Mouse (Mus musculus) midbrain, embryonic 15.5 days (tissue): ENCODE measurements at regions not wholly inside any gene's neighbourhood (a gene's known extent, or its start where the extent isn't known, plus 50 kb on each side); places are given as distances from the start of the nearest gene placed in this dataset.

ENCODE experiments used
- ATAC-seq: fragments of 200-750 bp; cut with Nextera tagmentation; replicated peaks from 2 replicates; pipeline ENCODE4 v1.8.0; 2017; ENCODE audit warnings: moderate TSS enrichment
- H3K27ac ChIP-seq: fragments of 300-500 bp; sonication (generic); 2 replicates; pipeline ENCODE4 v1.5.1; 2015; ENCODE audit warnings: mild to moderate bottlenecking, inconsistent platforms
- H3K27me3 ChIP-seq: fragments of 300-500 bp; sonication (generic); replicated peaks from 2 replicates; pipeline ENCODE4 v1.6.1; 2015; ENCODE audit warnings: inconsistent platforms
- H3K36me3 ChIP-seq: fragments of 300-500 bp; sonication (generic); replicated peaks from 2 replicates; pipeline ENCODE4 v1.6.1; 2015; ENCODE audit warnings: inconsistent platforms
- H3K4me1 ChIP-seq: fragments of 300-500 bp; sonication (generic); 2 replicates; pipeline ENCODE4 v1.6.1; 2015; ENCODE audit warnings: inconsistent platforms
- H3K4me2 ChIP-seq: fragments of 300-500 bp; sonication (generic); 2 replicates; pipeline ENCODE4 v1.6.1; 2015; ENCODE audit warnings: inconsistent platforms, mild to moderate bottlenecking, moderate library complexity
- H3K4me3 ChIP-seq: fragments of 300-500 bp; sonication (generic); 2 replicates; pipeline ENCODE4 v1.5.1; 2015; ENCODE audit warnings: mild to moderate bottlenecking, inconsistent platforms
- H3K9ac ChIP-seq: fragments of 300-500 bp; sonication (generic); 2 replicates; pipeline ENCODE4 v1.6.1; 2015; ENCODE audit warnings: mild to moderate bottlenecking, inconsistent platforms
- H3K9me3 ChIP-seq: fragments of 300-500 bp; sonication (generic); 2 replicates; pipeline ENCODE4 v1.6.1; 2016; ENCODE audit warnings: inconsistent platforms
- WGBS: fragments of 180-500 bp; shearing (Covaris S2); methylation state at CpG from one replicate; pipeline ENCODE4 v1.1.7; 2015; ENCODE audit warnings: mixed read lengths; 5-methylcytosine and 5-hydroxymethylcytosine counted together

- WGBS = 85% methylated on average over 2 of the region's 2 CpGs
- no peak overlapping the region for H3K4me3 ChIP-seq
- ATAC-seq = no peak
- no peak overlapping the region for H3K9ac ChIP-seq
- no peaks in the 10 kb centered on the region for H3K4me1 ChIP-seq
- H3K9me3 ChIP-seq = no peaks in the 10 kb centered on the region
- H3K36me3 ChIP-seq = no peaks in the 10 kb centered on the region
- H3K27me3 ChIP-seq = no peaks in the 10 kb centered on the region
- no peak overlapping the region for H3K27ac ChIP-seq
- H3K4me2 ChIP-seq = no peak overlapping the region
Measured at GRCm38 (mm10) chr8:113250264-113250663, 385.1 kb upstream of the Mon1b start.

GRCm38 (mm10) chr8:113254076-113254475 lies 381.3 kb upstream of the Mon1b start:
- 87% methylated on average over 5 of the region's 5 CpGs for WGBS
- Histone ChIP-seq H3K9ac (no peak overlapping the region), H3K36me3 (no peaks in the 10 kb centered on the region), H3K27me3 (no peaks in the 10 kb centered on the region), H3K27ac (no peak overlapping the region), H3K4me3 (no peak overlapping the region), H3K4me2 (no peak overlapping the region), H3K9me3 (no peaks in the 10 kb centered on the region), H3K4me1 (no peaks in the 10 kb centered on the region)
- no peak for ATAC-seq

DNA sequence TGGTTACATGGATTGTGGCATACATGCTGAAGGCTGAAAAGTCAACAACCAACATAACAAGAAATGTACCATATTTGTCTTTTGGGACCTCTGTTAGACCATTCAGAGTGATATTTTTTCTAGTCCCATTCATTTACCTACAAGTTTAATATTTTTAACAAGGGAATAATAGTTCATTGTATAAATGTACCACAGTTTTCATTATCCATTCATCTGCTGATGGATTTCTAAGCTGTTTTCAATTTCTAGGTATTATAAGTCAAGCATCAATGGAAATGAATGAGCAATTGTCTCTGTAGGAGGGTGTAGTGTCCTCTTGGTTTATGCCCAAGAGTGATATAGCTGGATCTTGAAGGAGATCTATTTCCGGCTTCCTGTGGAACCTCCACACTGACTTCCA lies 375.9 kb upstream of the Mon1b start:
- Histone ChIP-seq H3K9me3 (no peaks in the 10 kb centered on the region), H3K4me3 (no peak overlapping the region), H3K27ac (no peak overlapping the region), H3K9ac (no peak overlapping the region), H3K4me1 (no peaks in the 10 kb centered on the region), H3K27me3 (no peaks in the 10 kb centered on the region), H3K4me2 (no peak overlapping the region), H3K36me3 (no peaks in the 10 kb centered on the region)
- no peak for ATAC-seq
- WGBS = 84% methylated on average over 1 of the region's 1 CpGs

- Histone ChIP-seq H3K36me3 (no peaks in the 10 kb centered on the region), H3K4me2 (no peak overlapping the region), H3K4me3 (no peak overlapping the region), H3K9ac (no peak overlapping the region), H3K4me1 (no peaks in the 10 kb centered on the region), H3K27me3 (no peaks in the 10 kb centered on the region), H3K9me3 (no peaks in the 10 kb centered on the region), H3K27ac (no peak overlapping the region)
- ATAC-seq = no peak
- 51% methylated on average over 3 of the region's 3 CpGs for WGBS
Measured at GRCm38 (mm10) chr8:113263296-113263695, 372.1 kb upstream of the Mon1b start.

DNA sequence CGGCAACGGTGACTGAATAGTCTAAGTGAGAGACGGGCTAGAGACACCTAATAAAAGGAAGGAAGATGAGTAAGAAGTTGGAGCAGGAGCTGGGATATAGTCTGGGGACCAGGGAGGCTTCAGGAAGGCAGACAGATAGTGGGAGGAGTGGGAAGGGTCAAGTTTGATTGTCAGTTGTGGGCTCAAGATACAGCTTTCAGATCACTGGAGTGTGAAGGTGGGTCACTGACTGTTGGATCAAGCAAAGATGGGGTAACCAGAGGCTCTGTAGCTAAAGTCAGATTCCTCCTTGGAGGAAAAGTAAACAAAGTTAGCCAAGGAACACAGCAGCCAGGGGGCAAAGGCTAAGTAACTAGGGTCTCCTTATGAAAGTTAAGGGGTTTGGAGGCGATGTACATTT lies 364.1 kb upstream of the Mon1b start:
- no peak overlapping the region for H3K4me3 ChIP-seq
- no peak overlapping the region for H3K9ac ChIP-seq
- no peak overlapping the region for H3K27ac ChIP-seq
- no peak for ATAC-seq
- H3K36me3 ChIP-seq = no peaks in the 10 kb centered on the region
- WGBS = 95% methylated on average over 4 of the region's 4 CpGs
- H3K27me3 ChIP-seq = no peaks in the 10 kb centered on the region
- H3K4me2 ChIP-seq = no peak overlapping the region
- no peaks in the 10 kb centered on the region for H3K4me1 ChIP-seq
- H3K9me3 ChIP-seq = no peaks in the 10 kb centered on the region

DNA sequence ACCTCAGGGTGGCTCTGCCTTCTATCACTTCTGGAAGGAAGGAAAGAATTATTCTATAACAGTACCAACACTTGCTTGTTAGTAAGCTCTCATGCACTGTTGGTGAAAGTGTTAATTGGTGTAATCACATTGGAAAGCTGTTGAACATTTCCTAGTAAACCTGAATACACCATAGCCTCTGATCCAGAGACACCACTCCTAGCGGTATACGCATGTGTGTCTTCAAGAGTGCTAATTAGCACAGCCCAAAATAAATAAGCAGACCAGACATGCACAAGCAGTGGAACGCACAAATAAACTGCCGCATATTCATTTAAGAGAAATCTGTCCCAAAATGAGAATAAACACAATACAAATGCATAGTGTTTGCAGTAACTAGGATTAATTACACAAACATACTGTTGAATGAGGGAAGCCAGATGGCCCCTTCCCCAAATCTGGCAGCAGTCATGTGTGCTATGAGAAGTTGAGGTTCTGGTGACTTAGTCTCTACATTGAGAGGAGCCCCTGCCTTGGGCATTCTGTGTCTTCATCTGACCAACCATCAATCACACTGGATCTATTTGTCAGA lies 335.0 kb upstream of the Mon1b start:
- no peaks in the 10 kb centered on the region for H3K36me3 ChIP-seq
- WGBS = 80% methylated on average over 4 of the region's 4 CpGs

DNA sequence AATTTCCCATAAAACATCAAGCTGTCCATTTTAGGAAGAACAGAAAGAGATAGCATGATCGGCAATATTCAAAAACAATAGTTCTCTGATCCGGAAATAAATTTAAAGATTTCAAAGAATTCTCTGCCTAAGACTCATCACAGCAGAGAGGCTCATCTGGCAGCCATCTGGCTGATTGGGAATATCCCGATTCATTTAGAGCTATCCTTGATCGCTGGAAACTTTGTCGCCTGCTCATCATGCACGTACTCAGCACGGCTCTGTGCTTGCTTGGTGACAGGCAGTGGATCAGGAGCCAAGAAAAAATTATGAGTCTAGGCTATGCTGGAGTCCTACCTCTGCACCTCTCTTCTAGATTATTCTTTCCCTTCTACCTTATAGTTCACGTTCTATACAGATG lies 332.0 kb upstream of the Mon1b start:
- no peak overlapping the region for H3K9ac ChIP-seq
- no peak overlapping the region for H3K4me2 ChIP-seq
- no peak for ATAC-seq
- H3K4me1 ChIP-seq = no peaks in the 10 kb centered on the region
- no peaks in the 10 kb centered on the region for H3K9me3 ChIP-seq
- no peak overlapping the region for H3K4me3 ChIP-seq
- H3K27me3 ChIP-seq = no peaks in the 10 kb centered on the region
- WGBS = 64% methylated on average over 8 of the region's 8 CpGs
- H3K36me3 ChIP-seq = no peaks in the 10 kb centered on the region
- H3K27ac ChIP-seq = no peak overlapping the region

More for the DNA sequence above, 335.0 kb upstream of the Mon1b start:
- H3K4me1 ChIP-seq = no peaks in the 10 kb centered on the region
- no peak for ATAC-seq
- no peak overlapping the region for H3K4me3 ChIP-seq
- no peaks in the 10 kb centered on the region for H3K27me3 ChIP-seq
- H3K4me2 ChIP-seq = no peak overlapping the region
- H3K9me3 ChIP-seq = no peaks in the 10 kb centered on the region
- H3K9ac ChIP-seq = no peak overlapping the region
- no peak overlapping the region for H3K27ac ChIP-seq

DNA sequence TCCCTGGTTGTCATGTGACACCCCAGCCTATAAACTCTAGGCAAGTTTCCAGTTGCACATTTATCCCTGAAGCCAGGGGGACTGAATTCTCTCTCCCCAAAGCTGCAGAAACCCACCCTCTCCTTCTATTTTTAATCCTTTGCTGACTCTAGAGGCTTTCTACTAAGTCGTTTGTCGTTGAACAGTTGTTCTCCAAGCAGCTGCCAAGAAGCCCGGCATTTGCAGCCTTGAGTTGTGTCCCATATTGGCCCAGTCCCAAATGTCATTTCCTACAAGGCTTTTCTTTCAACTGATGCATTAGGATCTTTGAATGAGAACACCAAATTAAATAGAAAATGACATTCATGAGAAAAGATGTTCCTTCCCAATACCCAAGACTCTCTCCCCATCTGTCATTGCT lies 318.2 kb upstream of the Mon1b start:
- H3K4me3 ChIP-seq = no peak overlapping the region
- H3K36me3 ChIP-seq = no peaks in the 10 kb centered on the region
- no peak for ATAC-seq
- H3K4me1 ChIP-seq = no peaks in the 10 kb centered on the region
- no peak overlapping the region for H3K9ac ChIP-seq
- no peak overlapping the region for H3K4me2 ChIP-seq
- no peaks in the 10 kb centered on the region for H3K27me3 ChIP-seq
- no peaks in the 10 kb centered on the region for H3K9me3 ChIP-seq
- H3K27ac ChIP-seq = no peak overlapping the region
- WGBS = 39% methylated on average over 3 of the region's 3 CpGs

GRCm38 (mm10) chr8:113331576-113331975 lies 303.8 kb upstream of the Mon1b start:
- H3K4me2 ChIP-seq = no peak overlapping the region
- H3K4me3 ChIP-seq = no peak overlapping the region
- H3K9me3 ChIP-seq = no peaks in the 10 kb centered on the region
- H3K27me3 ChIP-seq = no peaks in the 10 kb centered on the region
- H3K36me3 ChIP-seq = no peaks in the 10 kb centered on the region
- no peak overlapping the region for H3K27ac ChIP-seq
- H3K9ac ChIP-seq = no peak overlapping the region
- no peaks in the 10 kb centered on the region for H3K4me1 ChIP-seq
- ATAC-seq = no peak
- WGBS = 60% methylated on average over 6 of the region's 6 CpGs

DNA sequence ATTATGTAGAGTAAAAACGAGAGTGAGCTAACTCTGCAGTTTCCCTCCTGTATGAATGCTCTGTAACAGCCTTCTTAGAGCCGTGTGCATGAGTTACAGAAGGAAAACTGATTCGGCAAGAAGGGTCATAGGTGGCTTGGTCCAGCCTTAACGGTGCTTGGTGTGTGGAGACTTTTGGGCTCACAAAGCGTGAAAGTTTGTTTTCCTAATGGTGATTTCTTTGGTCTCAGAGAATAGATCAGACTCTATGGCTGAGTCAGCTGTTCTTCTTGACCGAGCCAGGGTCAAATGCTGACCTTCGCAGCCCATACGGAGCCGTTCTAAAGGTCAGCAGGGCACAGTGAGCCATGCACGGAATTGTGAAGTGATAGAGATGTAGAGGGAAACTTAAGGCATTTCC lies 294.1 kb upstream of the Mon1b start:
- no peak overlapping the region for H3K4me3 ChIP-seq
- no peak for ATAC-seq
- no peak overlapping the region for H3K9ac ChIP-seq
- 42% methylated on average over 10 of the region's 10 CpGs for WGBS
- H3K9me3 ChIP-seq = no peaks in the 10 kb centered on the region
- no peaks in the 10 kb centered on the region for H3K36me3 ChIP-seq
- H3K27ac ChIP-seq = no peak overlapping the region
- H3K4me1 ChIP-seq = no peaks in the 10 kb centered on the region
- H3K4me2 ChIP-seq = no peak overlapping the region
- H3K27me3 ChIP-seq = no peaks in the 10 kb centered on the region

DNA sequence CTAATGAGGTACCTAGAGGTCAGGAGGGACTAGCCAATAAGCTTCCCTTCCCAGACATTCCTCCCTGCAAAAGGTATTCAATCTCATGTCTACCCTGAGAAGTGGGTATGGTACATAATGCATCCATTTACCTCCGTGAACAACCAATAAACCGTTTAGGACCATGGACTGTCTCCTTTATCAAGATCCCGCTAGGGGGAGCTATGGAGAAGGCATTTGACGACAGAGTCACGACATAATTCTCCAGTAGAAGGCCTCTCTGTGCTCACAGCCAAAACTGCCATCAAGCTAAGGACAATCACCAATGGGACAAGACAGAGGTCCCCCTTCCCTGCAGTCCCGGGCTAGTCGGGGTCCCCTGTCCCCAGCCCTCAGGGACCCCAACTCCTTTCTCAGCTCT lies 273.5 kb upstream of the Mon1b start:
- no peak overlapping the region for H3K9ac ChIP-seq
- no peak overlapping the region for H3K4me3 ChIP-seq
- no peak overlapping the region for H3K4me2 ChIP-seq
- H3K27me3 ChIP-seq = no peaks in the 10 kb centered on the region
- H3K36me3 ChIP-seq = no peaks in the 10 kb centered on the region
- WGBS = 60% methylated on average over 7 of the region's 7 CpGs
- H3K27ac ChIP-seq = no peak overlapping the region
- ATAC-seq = no peak
- no peaks in the 10 kb centered on the region for H3K9me3 ChIP-seq
- no peaks in the 10 kb centered on the region for H3K4me1 ChIP-seq

GRCm38 (mm10) chr8:113364181-113364580 lies 271.2 kb upstream of the Mon1b start:
- Histone ChIP-seq H3K9me3 (no peaks in the 10 kb centered on the region), H3K4me2 (no peak overlapping the region), H3K4me3 (no peak overlapping the region), H3K27ac (no peak overlapping the region), H3K4me1 (no peaks in the 10 kb centered on the region), H3K36me3 (no peaks in the 10 kb centered on the region), H3K9ac (no peak overlapping the region), H3K27me3 (no peaks in the 10 kb centered on the region)
- no peak for ATAC-seq
- 93% methylated on average over 13 of the region's 13 CpGs for WGBS

GRCm38 (mm10) chr8:113383517-113383916 lies 251.9 kb upstream of the Mon1b start:
- H3K9me3 ChIP-seq = no peaks in the 10 kb centered on the region
- 41% methylated on average over 3 of the region's 3 CpGs for WGBS

More at GRCm38 (mm10) chr8:113383517-113383916, 251.9 kb upstream of the Mon1b start:
- H3K4me2 ChIP-seq = no peak overlapping the region
- H3K9ac ChIP-seq = no peak overlapping the region
- no peaks in the 10 kb centered on the region for H3K4me1 ChIP-seq
- no peaks in the 10 kb centered on the region for H3K36me3 ChIP-seq
- no peak for ATAC-seq
- no peaks in the 10 kb centered on the region for H3K27me3 ChIP-seq
- no peak overlapping the region for H3K27ac ChIP-seq
- H3K4me3 ChIP-seq = no peak overlapping the region
